Mouse (Mus musculus) thymus, adult 2 months (tissue): ENCODE measurements around the gene Lekr1.

Experiments
- CTCF ChIP-seq: fragments of 200-500 bp; IDR thresholded peaks from 2 replicates; pipeline ENCODE4 v1.5.1; 2012; ENCODE audit warnings: mild to moderate bottlenecking, control low read depth, low read length, moderate library complexity, borderline replicate concordance; ENCODE audit not compliant: control insufficient read depth, poor library complexity, insufficient read depth; ENCODE audit errors: extremely low read depth
- POLR2A ChIP-seq: fragments of 200-500 bp; IDR thresholded peaks from 2 replicates; pipeline ENCODE4 v1.6.1; 2012; ENCODE audit warnings: mild to moderate bottlenecking, low read length, control low read depth, moderate library complexity; ENCODE audit not compliant: control insufficient read depth, poor library complexity, insufficient read depth; ENCODE audit errors: extremely low read depth

- TF ChIP-seq CTCF = no peak
- no peak for TF ChIP-seq POLR2A
Observed at GRCm38 (mm10) chr3:65643654-65644053, 22.4 kb upstream of the Lekr1 start.
